Mouse (Mus musculus) embryonic facial prominence, embryonic 15.5 days (tissue): ENCODE data around the gene Esp1. TPM values are rescaled to one million over a fixed set of nuclear protein-coding genes. Genes with fewer than 3 reads are reported as not detected.
"Not testable (repeated sequence)": the region's sequence is repeated elsewhere in the genome, so short reads cannot be mapped to it uniquely, and the experiment has no call there.

Experiments used
- ATAC-seq: fragments of 200-750 bp; cut with Nextera tagmentation; 2 replicates; pipeline ENCODE4 v1.8.0; 2017; ENCODE audit warnings: low read depth, moderate TSS enrichment; ENCODE audit not compliant: insufficient number of reproducible peaks, low FRiP score, low TSS enrichment
- H3K27ac ChIP-seq: fragments of 300-500 bp; sonication (generic); replicated peaks from 2 replicates; pipeline ENCODE4 v1.5.1; 2015; ENCODE audit warnings: mild to moderate bottlenecking, inconsistent platforms
- H3K27me3 ChIP-seq: fragments of 300-500 bp; sonication (generic); 2 replicates; pipeline ENCODE4 v1.6.1; 2015; ENCODE audit warnings: inconsistent platforms
- H3K36me3 ChIP-seq: fragments of 300-500 bp; sonication (generic); 2 replicates; pipeline ENCODE4 v1.6.1; 2015; ENCODE audit warnings: mild to moderate bottlenecking, inconsistent platforms
- H3K4me1 ChIP-seq: fragments of 300-500 bp; sonication (generic); 2 replicates; pipeline ENCODE4 v1.6.1; 2015; ENCODE audit warnings: inconsistent platforms
- H3K4me2 ChIP-seq: fragments of 300-500 bp; sonication (generic); replicated peaks from 2 replicates; pipeline ENCODE4 v1.6.1; 2015; ENCODE audit warnings: mild to moderate bottlenecking, inconsistent platforms
- H3K4me3 ChIP-seq: fragments of 300-500 bp; sonication (generic); replicated peaks from 2 replicates; pipeline ENCODE4 v1.5.1; 2015; ENCODE audit warnings: mild to moderate bottlenecking, inconsistent platforms
- H3K9ac ChIP-seq: fragments of 300-500 bp; sonication (generic); 2 replicates; pipeline ENCODE4 v1.6.1; 2015; ENCODE audit warnings: inconsistent platforms
- H3K9me3 ChIP-seq: fragments of 300-500 bp; sonication (generic); replicated peaks from 2 replicates; pipeline ENCODE4 v1.6.1; 2016; ENCODE audit warnings: inconsistent platforms
- WGBS: fragments of 180-500 bp; shearing (Covaris S2); methylation state at CpG from one replicate; pipeline ENCODE4 v1.1.7; 2015; 5-methylcytosine and 5-hydroxymethylcytosine counted together
- polyA plus RNA-seq: library from polyadenylated mRNA; unstranded; fragments of >200 nt; fragmentation: Nextera tagmentation; extraction: Ambion mirVana; gene quantifications from 2 replicates; pipeline ENCODE4 v1.2.1, GENCODE M21; 2015

The Esp1 gene
- not detected in 2 replicates for polyA plus RNA-seq

GRCm38 (mm10) chr17:40726820-40727219 is at the start of gene Esp1:
Gene Esp1, plus strand, starts transcription at chr17:40727120.
- ATAC-seq, result no peak
- H3K9ac ChIP-seq, result no peak within 1 kb of the TSS
- no peaks in the 10 kb centered on the region for H3K27me3 ChIP-seq
- H3K4me1 ChIP-seq, result no peaks in the 10 kb centered on the region
- H3K4me3 ChIP-seq, result no peak within 1 kb of the TSS
- no peak within 1 kb of the TSS for H3K4me2 ChIP-seq
- 83% methylated on average over 2 of the region's 2 CpGs for WGBS
- no peaks in the 10 kb centered on the region for H3K9me3 ChIP-seq
- no peak within 1 kb of the TSS for H3K27ac ChIP-seq
- H3K36me3 ChIP-seq, result no peaks in the 10 kb centered on the region

- Histone ChIP-seq H3K4me1 (no peaks in the 10 kb centered on the region), H3K27ac (no peak overlapping the region), H3K9ac (no peak overlapping the region), H3K36me3 (no peaks in the 10 kb centered on the region), H3K4me3 (no peak overlapping the region), H3K27me3 (no peaks in the 10 kb centered on the region), H3K9me3 (no peaks in the 10 kb centered on the region), H3K4me2 (no peak overlapping the region)
- ATAC-seq, result no peak
These were observed 10.6 kb upstream of the Esp1 start for GRCm38 (mm10) chr17:40716273-40716672.

DNA sequence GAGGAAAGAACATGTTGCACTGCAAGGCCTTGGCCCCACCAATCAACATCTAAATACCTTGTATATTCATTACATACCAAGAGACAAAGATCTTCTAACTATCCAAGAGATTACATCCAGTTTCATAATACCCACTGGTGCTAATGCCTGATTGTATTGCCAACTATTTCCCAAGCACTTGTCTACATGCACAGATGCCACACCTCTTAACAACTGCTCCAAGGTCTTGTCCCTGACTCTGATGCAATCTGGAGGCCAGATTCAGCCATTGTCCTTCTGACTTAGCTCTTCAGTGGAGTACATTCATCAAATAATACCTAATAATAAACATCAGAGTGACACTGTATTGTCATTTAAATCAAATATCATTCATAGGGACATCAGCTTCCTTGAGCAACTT is 9.9 kb upstream of the Esp1 start:
- H3K27me3 ChIP-seq, H3K9ac ChIP-seq, ATAC-seq, H3K4me1 ChIP-seq, H3K4me2 ChIP-seq, H3K27ac ChIP-seq, H3K36me3 ChIP-seq, H3K9me3 ChIP-seq, H3K4me3 ChIP-seq: not testable (repeated sequence)

GRCm38 (mm10) chr17:40731296-40731695 is 4.4 kb downstream of the Esp1 start:
- Histone ChIP-seq H3K27me3 (no peaks in the 10 kb centered on the region), H3K4me1 (no peaks in the 10 kb centered on the region), H3K36me3 (no peaks in the 10 kb centered on the region), H3K4me3 (no peak overlapping the region), H3K9ac (no peak overlapping the region), H3K9me3 (no peaks in the 10 kb centered on the region), H3K4me2 (no peak overlapping the region), H3K27ac (no peak overlapping the region)
- 33% methylated on average over 2 of the region's 2 CpGs for WGBS
- ATAC-seq, result no peak

DNA sequence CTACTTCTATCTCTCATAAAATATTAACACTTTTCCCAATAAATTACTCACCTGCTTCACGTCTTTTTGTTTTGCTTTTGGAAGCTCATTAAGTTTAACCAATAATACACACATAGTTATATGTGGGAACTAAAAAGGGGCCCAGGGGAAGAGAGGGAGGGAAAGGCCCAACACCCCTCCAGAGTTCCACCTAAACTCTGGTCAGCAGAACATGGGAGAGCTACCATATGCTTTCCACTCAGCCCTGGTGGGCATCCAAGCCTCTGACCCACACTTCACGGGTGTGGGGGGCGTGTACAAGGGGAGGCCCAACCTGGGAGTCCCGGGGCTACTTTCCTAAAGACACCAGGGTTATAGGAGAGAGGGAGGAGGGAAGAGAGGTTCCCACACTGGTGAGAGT is 4.8 kb downstream of the Esp1 start:
- Histone ChIP-seq H3K9ac (no peak overlapping the region), H3K4me2 (no peak overlapping the region), H3K36me3 (no peaks in the 10 kb centered on the region), H3K27ac (no peak overlapping the region), H3K4me1 (no peaks in the 10 kb centered on the region), H3K4me3 (no peak overlapping the region), H3K9me3 (no peaks in the 10 kb centered on the region), H3K27me3 (no peaks in the 10 kb centered on the region)
- WGBS, result 45% methylated on average over 4 of the region's 4 CpGs
- ATAC-seq, result no peak

DNA sequence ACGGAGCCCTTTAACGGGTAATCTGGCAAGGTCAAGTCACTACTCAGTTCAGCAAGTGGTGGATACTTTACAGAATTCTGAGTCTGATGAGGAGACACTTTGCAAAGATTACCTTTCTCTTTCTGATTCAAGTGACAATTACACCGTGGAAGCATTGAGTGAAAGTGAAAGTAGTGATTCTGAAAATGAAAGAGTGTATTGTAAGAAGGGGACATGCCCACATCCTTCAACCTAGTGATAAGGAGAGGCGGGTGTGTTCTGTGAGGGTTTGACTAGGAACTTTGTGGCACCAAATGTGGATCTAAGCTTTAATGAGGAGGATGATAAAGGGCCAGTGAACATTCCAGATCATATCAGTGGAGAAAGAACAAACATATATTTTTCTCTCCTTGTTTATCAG is 36.7 kb downstream of the Esp1 start:
- Histone ChIP-seq H3K4me2 (no peak overlapping the region), H3K27me3 (no peaks in the 10 kb centered on the region), H3K27ac (no peak overlapping the region), H3K4me3 (no peak overlapping the region), H3K4me1 (no peaks in the 10 kb centered on the region), H3K9me3 (no peaks in the 10 kb centered on the region), H3K9ac (no peak overlapping the region), H3K36me3 (no peaks in the 10 kb centered on the region)
- ATAC-seq, result no peak
- WGBS, result 79% methylated on average over 4 of the region's 4 CpGs

DNA sequence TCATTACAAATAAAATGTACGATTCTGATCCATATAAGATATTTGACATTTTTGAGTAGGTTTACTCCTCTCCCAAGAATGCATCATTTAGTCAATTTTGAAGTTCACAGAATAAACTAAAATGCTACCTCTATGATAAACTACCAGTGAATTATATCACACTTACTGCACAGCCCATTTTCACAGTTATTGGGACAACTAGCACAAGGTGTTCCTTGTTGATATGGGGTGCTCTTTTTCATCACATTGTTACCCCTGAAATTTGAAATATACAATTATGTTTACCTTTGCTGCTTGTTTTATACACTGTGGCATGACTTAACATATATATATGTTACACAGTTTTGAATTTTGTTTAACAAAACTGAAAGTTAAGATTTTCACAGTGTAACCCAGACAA is 40.2 kb downstream of the Esp1 start:
- no peaks in the 10 kb centered on the region for H3K4me1 ChIP-seq
- no peak overlapping the region for H3K9ac ChIP-seq
- no peaks in the 10 kb centered on the region for H3K9me3 ChIP-seq
- ATAC-seq, result no peak
- H3K4me3 ChIP-seq, result no peak overlapping the region
- no peaks in the 10 kb centered on the region for H3K27me3 ChIP-seq
- H3K4me2 ChIP-seq, result no peak overlapping the region
- H3K36me3 ChIP-seq, result no peaks in the 10 kb centered on the region
- H3K27ac ChIP-seq, result no peak overlapping the region
- WGBS, result 90% methylated on average over 1 of the region's 1 CpGs

Other genes starting within 250 kb of the Esp1 start
- gene Esp8, start 207.1 kb upstream of the Esp1 start, polyA plus RNA-seq, result 0.39 TPM in 1 of 2 replicates, not detected in the other
- gene Esp6, start 165.6 kb upstream of the Esp1 start, polyA plus RNA-seq, result not detected in 2 replicates
- not detected in 2 replicates for gene Esp4, start 128.5 kb upstream of the Esp1 start, polyA plus RNA-seq
- gene Esp3, start 95.0 kb upstream of the Esp1 start, polyA plus RNA-seq, result not detected in 2 replicates
- gene Crisp2, start 79.9 kb downstream of the Esp1 start, polyA plus RNA-seq, result 0.12 TPM in 1 of 2 replicates, not detected in the other
- 0.13 and 0.35 TPM in 2 replicates for gene Rhag, start 84.0 kb downstream of the Esp1 start, polyA plus RNA-seq
- 2.0 and 2.2 TPM in 2 replicates for gene 9130008F23Rik, start 153.4 kb downstream of the Esp1 start, polyA plus RNA-seq
- 0.45 and 1.7 TPM in 2 replicates for gene Glyatl3, start 187.2 kb downstream of the Esp1 start, polyA plus RNA-seq
- 31.8 and 32.2 TPM in 2 replicates for gene Mut, start 207.6 kb downstream of the Esp1 start, polyA plus RNA-seq
- gene Cenpq, start 207.9 kb downstream of the Esp1 start, polyA plus RNA-seq, result 19.5 and 21.0 TPM in 2 replicates